Mouse (Mus musculus): ENCODE measurements around the gene BC005624. TPM values are rescaled to one million over a fixed set of nuclear protein-coding genes. Genes with fewer than 3 reads are reported as not detected.

Gene BC005624
- total RNA-seq (2021): 10 to 100 TPM; 66.8 to 68.5 TPM
- long read RNA-seq, experiment 1, transcript BC005624-201 (9 exons, 1,984 nt): major isoform, 72 of 78 reads
- long read RNA-seq, experiment 1, partial matches to known transcripts: 4 of 78 reads
- long read RNA-seq, experiment 1, other reads (novel, unspliced or antisense): 2 of 78 reads
- long read RNA-seq, experiment 2, transcript BC005624-201 (9 exons, 1,984 nt): major isoform, 90 of 112 reads
- long read RNA-seq, experiment 2, partial matches to known transcripts: 1 of 112 reads
- long read RNA-seq, experiment 2, other reads (novel, unspliced or antisense): 21 of 112 reads

DNA sequence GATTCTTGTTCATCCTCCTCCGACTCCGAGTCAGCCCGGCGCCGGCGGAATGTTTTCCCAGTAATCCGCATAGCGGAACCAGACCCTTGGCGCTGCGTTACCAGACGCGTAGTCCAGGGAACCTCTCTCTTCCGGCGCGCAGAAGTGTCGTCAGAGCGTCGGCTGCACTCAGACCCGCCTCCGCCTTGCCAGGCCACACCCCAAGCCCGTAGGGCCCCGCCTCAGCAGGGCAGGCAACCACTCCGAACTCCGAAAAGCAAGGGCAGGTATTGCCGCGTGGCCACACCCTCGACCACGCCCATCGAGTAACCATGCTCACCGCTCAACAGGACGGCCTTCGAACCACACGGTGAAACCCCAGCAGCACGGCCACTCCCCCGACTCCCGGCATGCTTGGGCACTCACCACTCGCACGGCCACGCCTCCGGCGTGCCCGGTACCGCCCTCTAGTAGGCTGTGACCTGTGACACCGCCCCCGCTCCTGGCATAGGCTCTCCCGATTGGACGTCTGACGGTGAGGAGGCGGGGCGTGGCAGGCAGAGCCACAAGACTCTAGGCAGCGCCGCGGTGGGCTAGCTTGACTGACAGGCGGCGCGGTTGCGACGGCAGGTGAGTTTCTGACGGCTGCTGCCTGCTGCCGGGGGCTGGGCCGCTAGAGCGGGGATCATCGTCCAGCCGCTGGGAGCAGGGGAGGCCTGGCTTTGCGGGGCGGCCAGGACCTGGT is at the start of gene BC005624, which contains the start of gene Usp20:
BC005624 (minus strand) TSS at position 412 of the 724 bp plus-strand sequence.
Usp20 (plus strand) TSS at position 490 of the 724 bp plus-strand sequence.
- peak; percentile 99 to 100 for DNase-seq (ENCODE audit: low spot score in 2 of 2)
- Histone ChIP-seq H3K4me3 (peak within 1 kb of the TSS; percentile 87), H3K27ac (peak within 1 kb of the TSS; percentile 84)
- peak; percentile 41 for TF ChIP-seq CTCF (conservative IDR thresholded peaks at IDR 0.05)

DNA sequence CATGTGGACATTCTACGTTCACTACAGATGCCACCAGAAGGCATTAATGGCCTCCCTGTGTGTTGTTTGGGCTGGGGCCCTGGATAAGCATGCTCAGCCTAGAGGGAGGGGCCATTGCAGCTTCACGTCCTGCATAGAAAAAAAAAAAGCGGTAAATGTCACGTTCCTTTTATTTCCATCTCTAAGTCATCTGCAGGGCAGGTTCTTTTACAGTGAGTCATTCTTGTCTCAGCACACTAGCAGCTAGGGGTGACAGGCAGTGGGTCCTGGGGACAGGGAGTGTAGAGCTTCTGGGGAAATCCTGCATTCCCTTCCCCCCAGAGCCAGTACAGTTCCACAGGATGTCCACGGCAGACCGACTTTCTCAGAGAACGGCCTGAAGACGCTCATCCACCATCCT is 44.6 kb upstream of the BC005624 start:
- Histone ChIP-seq H3K27ac (no peak overlapping the region), H3K4me3 (no peak overlapping the region)
- TF ChIP-seq CTCF (conservative IDR thresholded peaks at IDR 0.05): no peak
- no peak for DNase-seq (ENCODE audit: low spot score in 2 of 2)

DNA sequence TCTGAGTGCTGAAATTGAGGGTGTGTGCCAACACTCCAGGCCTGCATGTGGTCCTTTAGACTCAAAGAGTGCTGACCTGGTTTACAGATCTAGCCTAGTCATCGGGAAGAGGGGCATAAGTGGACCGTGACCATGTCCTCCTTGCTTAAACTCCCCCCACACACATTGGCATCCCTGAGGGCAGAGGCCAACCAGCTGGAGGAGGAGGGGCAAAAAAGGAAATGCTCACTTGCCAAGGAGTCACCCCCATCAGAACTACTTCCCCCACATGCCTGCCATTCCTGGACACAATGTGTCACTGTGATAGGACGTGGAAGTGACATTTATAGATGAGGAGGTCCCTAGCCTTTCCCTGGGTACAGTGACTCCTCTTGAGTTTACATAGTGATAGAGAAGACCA is 43.5 kb upstream of the BC005624 start:
- no peak for TF ChIP-seq CTCF (conservative IDR thresholded peaks at IDR 0.05)
- peak overlapping the region; percentile 46; the same call in 1 of the 2 replicates for H3K27ac ChIP-seq
- no peak overlapping the region for H3K4me3 ChIP-seq
- DNase-seq (ENCODE audit: low spot score in 2 of 2): no peak

DNA sequence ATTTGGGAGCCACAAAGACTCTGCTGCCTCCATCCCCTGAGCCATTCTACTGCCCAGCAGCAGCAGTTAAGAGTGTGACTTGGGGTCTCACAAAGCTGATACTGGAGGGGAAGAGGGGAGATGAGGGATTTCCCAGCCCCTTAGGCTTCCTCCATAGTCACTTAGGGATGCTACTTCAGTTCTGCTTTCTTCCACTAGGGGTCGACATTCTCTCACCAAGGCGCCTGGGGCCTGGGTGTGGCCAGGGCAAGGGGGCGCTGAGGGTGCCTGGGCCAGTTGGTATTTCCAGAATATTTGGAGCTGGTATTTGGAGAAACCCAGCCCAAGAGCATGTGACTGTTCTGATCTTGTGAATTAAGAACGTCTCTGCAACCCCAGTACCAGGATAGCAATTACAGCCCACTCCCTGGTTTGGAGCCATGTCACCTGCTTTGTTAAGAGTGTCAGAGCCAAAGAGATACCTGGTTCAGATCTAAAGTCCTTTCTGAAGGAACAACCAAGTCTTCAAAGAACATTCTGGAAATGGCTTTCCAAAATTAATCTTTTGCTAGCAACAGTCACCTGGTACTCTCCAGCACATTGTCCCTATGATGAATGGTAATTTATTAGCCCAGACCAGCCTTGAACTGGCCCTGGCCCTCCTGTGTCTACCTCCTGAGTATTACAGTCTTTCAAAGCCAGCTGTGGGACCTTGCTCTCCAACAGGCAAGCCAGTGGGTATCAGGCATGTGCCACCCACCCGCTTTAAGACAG is 42.8 kb upstream of the BC005624 start:
- H3K27ac ChIP-seq: peak overlapping the region; percentile 43; the same call in 1 of the 2 replicates
- peak; percentile 99 for TF ChIP-seq CTCF (conservative IDR thresholded peaks at IDR 0.05)
- peak; percentile 46 to 81 for DNase-seq (ENCODE audit: low spot score in 2 of 2)
- H3K4me3 ChIP-seq: no peak overlapping the region

DNA sequence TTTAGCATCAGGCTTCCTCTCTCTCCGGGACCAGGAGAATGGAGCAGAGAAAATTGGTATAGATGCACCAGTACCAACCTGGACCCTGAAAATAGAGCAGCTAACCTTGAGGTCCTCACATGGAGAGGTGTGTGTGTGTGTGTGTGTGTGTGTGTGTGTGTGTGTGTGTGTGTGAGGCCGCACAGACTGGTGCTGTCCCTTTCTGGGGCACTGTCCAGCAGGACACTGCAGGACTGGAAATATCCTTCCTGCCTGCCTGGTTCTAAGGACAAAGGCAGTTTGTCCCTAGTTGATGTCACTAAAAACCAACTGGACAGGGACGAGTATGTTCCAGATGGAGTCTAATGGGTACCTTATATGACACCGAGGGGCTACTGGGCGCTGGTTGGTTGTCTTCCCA is 41.9 kb upstream of the BC005624 start:
- no peak for DNase-seq (ENCODE audit: low spot score in 2 of 2)
- H3K27ac ChIP-seq: peak overlapping the region; percentile 43; the same call in 1 of the 2 replicates
- no peak overlapping the region for H3K4me3 ChIP-seq
- TF ChIP-seq CTCF (conservative IDR thresholded peaks at IDR 0.05): no peak

DNA sequence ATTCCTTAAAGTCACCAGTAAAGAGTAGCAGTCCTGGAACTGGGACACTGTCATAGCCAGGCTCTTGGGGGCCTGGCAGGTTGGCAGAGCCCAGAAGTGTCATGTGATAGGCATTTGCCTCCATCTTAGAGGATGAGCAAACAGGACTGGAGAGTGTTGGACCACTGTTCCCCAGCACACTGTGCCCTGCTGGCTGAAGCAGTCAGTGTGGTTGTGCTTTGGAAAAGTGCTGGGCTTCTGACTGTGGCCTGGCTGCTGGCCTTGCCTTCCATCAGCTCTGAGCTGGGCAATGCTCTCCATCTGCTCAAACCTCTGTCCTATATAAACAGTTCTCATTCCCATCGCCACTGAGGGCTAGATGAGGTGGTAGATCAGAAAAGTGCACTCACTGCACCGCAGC is 38.2 kb upstream of the BC005624 start:
- DNase-seq (ENCODE audit: low spot score in 2 of 2): no peak
- no peak overlapping the region for H3K27ac ChIP-seq
- TF ChIP-seq CTCF (conservative IDR thresholded peaks at IDR 0.05): no peak
- no peak overlapping the region for H3K4me3 ChIP-seq

DNA sequence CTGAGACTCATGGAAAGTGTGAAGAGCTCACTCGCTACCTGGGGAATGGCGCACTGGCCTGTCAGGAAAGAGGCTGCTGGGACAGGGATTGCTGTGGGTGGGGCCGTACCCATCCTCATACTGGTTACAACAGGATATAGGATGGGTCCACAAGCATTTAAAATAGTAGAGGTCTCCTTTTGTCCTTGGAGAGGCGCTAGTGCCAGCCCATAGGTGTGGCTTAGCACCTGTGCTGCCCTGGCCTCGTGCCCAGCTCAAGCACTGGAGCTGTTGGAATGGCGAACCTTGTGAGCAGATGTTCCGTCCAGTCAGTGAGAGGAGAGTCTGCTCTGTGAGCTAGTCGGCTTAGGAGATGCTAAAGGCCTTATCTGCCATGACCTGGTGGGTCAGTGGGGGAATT is 37.0 kb upstream of the BC005624 start:
- TF ChIP-seq CTCF (conservative IDR thresholded peaks at IDR 0.05): no peak
- no peak overlapping the region for H3K4me3 ChIP-seq
- H3K27ac ChIP-seq: no peak overlapping the region
- DNase-seq (ENCODE audit: low spot score in 2 of 2): no peak

DNA sequence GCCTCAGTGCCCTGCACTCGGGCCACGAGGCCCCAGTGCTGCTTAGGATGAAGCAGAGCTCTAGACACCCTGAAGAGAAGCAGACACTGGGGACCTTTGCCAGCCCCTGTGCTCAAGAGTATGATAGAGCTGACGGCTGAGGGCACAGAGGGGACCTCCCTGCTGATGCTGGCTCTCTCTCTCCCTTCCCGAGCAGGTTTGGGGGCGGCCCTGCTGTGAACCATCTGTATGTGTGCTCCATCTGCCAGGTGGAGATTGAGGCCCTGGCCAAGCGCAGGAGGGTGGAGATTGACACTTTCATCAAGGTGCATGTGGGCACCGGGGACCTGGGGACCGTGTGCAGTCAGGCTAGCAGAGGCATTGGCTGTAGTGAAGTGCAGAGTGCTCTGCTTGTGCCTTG is 36.5 kb upstream of the BC005624 start:
- Histone ChIP-seq H3K27ac (no peak overlapping the region), H3K4me3 (no peak overlapping the region)
- no peak for TF ChIP-seq CTCF (conservative IDR thresholded peaks at IDR 0.05)
- DNase-seq (ENCODE audit: low spot score in 2 of 2): no peak

DNA sequence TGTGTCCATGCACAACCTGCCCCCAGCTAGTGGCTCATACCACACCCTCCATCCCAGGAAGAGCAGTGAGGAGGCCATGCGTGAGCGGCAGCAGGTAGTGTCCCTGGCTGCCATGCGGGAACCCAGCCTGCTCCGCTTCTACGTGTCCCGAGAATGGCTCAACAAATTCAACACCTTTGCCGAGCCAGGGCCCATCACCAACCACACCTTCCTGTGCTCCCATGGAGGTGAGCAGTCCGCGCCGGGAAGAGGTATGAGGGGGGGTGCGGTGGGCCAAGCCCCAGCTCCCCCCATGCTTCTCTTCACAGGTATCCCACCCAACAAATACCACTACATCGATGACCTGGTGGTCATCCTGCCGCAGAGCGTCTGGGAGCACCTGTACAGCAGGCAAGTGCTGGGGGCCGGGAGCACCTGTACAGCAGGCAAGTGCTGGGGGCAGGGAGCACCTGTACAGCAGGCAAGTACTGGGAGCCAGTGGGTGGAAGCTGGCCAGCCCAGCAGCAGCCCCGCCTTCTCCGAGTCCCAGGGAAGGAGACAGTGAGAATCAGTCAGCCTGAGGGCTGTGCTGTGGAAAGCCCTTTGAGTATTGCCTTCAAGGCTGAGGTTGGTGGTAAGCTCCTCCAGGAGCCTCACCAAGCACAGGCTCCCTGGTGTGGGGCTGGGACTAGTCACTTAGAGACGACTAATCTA is 35.8 kb upstream of the BC005624 start:
- no peak overlapping the region for H3K4me3 ChIP-seq
- DNase-seq (ENCODE audit: low spot score in 2 of 2): no peak
- no peak overlapping the region for H3K27ac ChIP-seq
- no peak for TF ChIP-seq CTCF (conservative IDR thresholded peaks at IDR 0.05)

DNA sequence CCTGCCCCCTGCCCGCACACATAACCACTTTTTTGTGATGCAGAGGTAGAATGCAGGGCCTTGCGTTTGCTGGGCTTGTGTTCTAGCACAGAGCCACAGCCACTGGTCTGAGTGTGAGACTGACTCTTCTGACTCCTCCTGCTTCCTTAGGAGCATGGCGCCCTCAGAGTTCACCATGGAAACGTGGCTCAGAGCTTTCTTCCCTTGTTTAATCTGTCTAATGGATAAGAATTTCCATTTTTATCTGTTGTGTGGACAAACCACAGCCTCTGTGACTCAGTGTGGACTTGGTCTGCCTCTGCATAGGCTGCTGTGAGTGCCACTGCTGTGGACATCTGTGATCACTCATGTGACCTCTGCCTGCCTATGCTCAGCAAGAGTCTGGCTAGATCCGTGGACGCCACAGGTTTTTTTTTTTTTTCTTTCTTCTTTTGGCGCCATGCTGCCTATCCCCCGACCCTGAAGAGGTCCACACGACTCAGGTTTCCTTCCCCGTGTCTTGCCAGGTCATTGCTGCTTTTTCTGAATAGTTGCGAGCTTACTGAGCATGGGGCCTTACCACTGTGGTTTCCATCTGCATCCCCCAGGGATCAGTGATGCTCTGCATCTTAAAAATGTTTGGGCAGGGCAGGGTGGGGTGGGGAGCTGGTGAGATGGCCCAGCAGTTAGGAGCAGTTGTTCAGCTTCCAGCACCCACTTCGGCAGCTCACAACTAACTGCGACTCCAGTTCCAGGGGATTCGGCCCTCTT is 31.5 kb upstream of the BC005624 start:
- Histone ChIP-seq H3K27ac (no peak overlapping the region), H3K4me3 (no peak overlapping the region)
- no peak for DNase-seq (ENCODE audit: low spot score in 2 of 2)
- no peak for TF ChIP-seq CTCF (conservative IDR thresholded peaks at IDR 0.05)

DNA sequence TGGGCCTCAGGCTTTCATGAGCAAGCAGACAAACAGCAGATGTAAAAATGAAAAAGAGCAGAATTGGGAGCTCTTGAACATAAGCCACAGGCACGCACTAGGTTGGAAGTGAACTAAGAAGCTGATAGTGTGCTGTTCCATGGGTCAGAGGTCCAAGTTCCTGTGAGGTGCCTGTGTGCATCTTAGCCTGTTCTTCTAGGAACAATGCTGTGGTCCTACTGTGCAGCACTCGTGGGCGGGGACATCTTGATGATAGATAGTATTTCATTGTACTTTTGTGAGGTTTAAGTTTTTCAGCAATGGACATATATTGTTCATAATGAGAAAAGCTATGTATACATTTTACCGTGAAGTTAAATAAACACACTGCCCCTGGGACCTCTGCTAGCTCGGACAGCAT is 25.2 kb upstream of the BC005624 start:
- no peak for DNase-seq (ENCODE audit: low spot score in 2 of 2)
- TF ChIP-seq CTCF (conservative IDR thresholded peaks at IDR 0.05): no peak
- Histone ChIP-seq H3K27ac (no peak overlapping the region), H3K4me3 (no peak overlapping the region)

DNA sequence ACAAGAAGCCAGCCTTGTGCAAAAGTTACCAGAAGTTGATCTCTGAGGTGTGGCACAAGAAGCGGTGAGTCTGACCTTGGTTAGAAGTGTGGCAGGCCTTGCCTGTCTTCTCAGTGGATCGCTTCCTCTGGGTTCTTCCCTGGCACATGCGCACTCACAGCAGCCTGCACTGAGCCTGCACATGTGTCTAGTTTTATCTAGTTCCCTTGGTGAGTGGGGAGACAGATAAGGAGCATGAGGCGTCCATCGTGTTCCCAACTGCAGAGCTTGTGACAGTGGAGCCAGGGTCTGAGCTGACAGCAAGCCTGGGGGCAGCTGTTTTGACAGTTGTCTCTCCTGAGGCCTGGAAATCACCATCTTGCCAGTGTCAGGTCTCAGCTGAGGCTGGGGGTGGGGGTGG is 24.4 kb upstream of the BC005624 start:
- no peak for DNase-seq (ENCODE audit: low spot score in 2 of 2)
- H3K4me3 ChIP-seq: no peak overlapping the region
- H3K27ac ChIP-seq: no peak overlapping the region
- TF ChIP-seq CTCF (conservative IDR thresholded peaks at IDR 0.05): no peak
